Mouse (Mus musculus) retina, postnatal 7 days (tissue): ENCODE data around the gene Flnc.

Experiments used
- DNase-seq: peaks from one replicate; pipeline ENCODE4 v3.0.0-alpha.2; 2012; ENCODE audit warnings: low read depth, low spot score

The Flnc gene

DNA sequence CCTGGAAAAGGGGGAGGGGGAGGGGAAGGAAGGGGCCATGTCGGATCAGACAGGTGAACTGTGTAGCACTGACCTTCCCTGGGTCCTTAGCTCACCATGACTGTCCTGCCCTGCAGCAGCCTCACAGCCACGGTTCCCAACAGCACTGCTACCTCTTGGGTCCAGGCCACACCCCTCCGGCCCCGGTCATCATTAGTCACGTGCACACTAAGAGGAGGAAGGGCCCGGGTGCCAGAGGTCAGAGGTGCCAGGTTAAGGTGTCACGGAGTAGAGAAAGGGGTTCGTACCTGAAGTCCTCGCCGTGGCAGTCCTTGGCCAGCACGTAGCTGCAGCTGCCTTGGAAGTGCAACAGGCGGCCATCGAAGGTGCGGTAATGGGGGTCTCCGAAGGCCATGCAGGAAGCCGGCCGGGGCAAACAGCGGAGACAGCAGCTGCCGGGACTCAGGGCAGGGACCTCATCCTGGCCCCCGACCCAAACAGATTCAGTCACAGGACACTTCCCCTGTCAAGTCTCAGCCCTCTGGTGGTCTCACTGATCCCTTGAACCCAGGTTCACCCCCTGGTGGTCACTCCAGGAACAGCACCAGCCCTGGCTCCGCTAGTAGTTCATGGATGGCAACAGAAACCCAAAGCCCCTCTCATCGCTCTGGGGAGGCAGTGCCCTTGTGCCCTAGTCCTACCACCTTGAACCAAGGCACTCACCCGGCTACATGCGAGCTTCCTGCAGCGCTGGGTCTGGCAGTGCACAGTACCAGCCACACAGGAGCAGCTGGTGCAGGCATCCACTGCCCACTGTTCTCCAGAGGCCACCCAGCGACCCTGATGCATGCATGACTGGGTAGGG is 51.9 kb downstream of the Flnc start:
- peak; percentile 63 for DNase-seq

GRCm38 (mm10) chr6:29485951-29486350 is 52.9 kb downstream of the Flnc start:
- no peak for DNase-seq

DNA sequence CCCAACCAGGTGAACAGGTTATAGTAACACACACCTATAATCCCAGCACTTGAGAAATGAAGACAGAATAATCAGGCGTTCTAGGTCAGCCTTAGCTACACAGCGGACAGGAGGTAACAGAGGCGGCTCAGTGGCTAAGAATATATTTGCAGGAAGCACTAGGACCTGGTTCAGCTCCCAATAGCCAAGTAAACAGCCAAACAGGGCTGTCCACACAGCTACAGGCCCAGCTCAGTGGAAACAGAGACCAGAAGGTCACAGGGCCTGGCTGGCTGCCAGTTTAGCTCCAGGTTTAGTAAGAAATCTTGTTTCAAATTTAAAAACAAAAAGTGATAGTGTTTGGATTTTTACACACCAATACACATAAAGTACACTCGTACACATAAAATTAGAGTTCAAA is 61.0 kb downstream of the Flnc start:
- DNase-seq, result no peak

DNA sequence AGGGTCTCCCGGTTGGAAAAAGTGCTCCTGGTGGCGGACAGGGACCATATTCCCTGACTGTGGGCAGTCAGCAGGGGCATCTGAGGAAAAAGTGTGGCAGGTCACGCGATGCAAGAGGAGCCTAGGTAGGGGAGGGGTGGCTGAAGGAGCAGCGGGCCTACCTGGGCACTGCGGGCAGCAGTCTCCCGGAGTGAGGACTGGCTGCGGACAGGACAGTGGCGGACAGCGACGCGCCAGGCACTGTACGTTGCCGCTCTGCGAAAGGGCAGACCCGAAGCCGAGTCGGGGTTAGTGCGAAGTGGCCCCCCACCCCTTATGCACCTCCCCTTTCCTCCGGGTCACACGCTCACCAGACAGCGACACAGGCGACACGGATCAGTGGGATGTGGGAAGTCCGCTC is 63.2 kb downstream of the Flnc start:
- no peak for DNase-seq

GRCm38 (mm10) chr6:29497791-29498190 is 64.7 kb downstream of the Flnc start:
- DNase-seq, result no peak

DNA sequence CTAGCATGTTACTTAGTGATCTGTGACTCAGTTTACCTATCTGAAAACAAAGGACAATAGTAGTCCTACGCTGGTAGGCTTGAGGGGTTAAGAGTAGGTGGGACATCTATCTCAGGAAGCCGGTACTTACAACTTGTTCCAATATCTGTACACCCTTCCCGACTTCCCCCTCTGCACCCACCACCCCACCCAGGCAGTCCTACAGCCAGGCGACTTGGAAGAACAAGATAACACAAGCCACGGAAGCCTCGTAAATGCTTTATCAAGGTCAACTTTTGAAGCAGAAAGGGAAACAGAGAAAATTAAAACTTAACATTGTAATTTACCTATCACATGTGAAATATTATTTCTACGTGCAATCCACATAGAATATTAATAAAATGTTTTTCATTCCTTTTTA is 67.1 kb downstream of the Flnc start:
- no peak for DNase-seq

DNA sequence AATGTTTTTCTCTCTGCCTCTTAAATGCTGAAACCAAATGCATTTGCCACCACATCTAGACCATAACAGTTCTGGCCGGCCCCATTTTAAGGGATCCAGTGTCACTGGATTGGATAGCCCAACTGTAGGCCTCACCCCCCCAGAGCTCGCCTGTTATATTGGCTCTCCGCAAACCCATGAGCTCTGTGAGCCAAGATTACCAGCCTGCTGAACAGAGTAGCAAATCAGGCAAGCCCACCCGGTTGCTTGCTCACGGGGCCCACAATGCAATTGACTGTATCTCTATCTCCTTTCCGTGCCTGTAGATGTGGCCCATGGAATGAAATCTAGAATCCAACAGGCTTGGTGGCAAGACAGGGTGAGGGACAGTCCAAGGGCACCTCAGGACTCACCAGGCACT is 67.8 kb downstream of the Flnc start:
- no peak for DNase-seq

DNA sequence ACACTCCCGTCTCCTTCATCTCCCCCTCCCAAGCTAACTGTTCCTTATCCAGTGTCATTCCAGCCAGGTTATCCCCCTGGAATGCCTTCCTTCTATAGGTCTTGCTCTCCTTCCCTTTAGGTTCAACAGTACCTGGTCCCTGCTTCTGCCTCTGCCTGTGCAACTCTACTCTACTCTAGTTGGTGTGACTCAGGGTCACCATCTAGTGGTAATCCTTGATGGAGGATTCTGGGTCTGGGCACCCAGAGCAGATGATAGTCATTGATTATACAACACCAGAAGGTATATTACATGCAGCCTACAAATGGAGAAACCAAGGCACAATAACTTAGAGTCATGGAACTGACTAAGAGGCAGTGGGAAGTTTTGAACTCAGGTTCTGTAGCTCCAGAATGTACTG is 68.5 kb downstream of the Flnc start:
- no peak for DNase-seq

DNA sequence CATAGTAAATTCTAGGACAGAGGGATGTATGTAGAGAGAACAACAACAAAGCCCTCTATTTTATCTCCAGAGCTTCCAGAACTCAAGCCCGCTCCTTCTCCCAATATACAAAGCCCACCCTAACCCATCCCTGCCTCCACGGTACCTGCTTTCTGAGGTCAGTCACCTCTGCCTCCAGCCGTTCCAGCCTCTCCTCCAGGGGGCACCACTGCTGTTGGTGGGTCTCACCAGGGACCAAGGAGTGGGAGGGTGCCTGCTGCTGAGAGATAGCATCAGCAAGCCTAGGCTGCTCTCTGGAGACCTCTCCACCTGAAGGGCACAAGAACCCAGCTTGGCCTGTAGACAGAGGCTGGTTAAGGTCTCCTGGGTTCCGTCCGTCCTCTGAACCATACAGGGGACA is 72.4 kb downstream of the Flnc start:
- no peak for DNase-seq

GRCm38 (mm10) chr6:29506834-29507233 is 73.8 kb downstream of the Flnc start:
- no peak for DNase-seq

- DNase-seq, result no peak
These were observed 74.6 kb downstream of the Flnc start, which contains the start of gene Kcp for GRCm38 (mm10) chr6:29507447-29508309. Kcp (minus strand) TSS chr6:29507952.

- DNase-seq, result no peak
These were observed 76.0 kb downstream of the Flnc start for GRCm38 (mm10) chr6:29509086-29509485.
